Mouse (Mus musculus): Measurements from ENCODE around the gene 9130019O22Rik. TPM values are rescaled to one million over a fixed set of nuclear protein-coding genes. Genes with fewer than 3 reads are reported as not detected.
A peak's percentile ranks its signal among the peaks of the same experiment; 100 is the strongest.

9130019O22Rik gene
- total RNA-seq (2014; rRNA removed): 2.7 and 5.5 TPM in 2 replicates
- polyA plus RNA-seq (2015; fragmentation: Nextera tagmentation; extraction: Ambion mirVana): 1.2 and 1.8 TPM in 2 replicates

DNA sequence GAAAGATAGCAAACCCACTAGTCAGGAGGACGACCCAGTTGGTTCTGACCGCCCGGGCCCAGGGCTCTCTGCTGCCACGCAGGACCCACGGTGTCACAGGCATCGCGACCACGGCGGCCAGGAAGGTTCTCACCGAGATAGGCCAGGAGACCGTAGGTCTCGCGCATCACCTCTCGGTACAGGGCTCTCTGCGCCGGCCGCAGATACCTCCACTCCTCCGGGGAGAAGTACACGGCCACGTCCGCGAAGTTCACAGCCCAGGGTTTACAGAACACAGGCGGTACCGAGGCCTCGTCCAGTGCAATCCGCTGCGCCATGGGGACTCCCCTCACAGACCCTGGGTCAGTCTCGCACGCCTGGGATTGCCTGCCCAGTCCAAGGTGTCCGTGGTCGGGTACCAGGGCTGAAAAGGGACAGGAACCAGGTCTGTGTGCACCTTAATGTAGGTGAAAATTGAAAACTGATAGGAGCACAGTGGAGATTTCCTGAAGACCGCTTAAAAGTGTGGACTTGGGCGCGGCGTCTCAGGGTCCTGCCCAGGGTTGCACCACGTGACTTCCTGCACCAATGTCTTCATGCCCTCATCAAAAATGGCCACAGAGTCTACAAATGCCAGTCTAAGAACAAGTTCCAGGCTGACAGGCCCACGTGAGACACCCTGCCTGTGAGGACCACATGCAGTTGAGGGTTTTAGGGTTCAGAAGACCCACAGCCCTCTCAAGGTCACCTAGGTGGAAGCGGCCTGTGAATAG is at the start of gene 9130019O22Rik:
9130019O22Rik (minus strand) TSS at position 526 of the 752 bp plus-strand sequence.
- 14% methylated on average over 35 of the region's 38 CpGs for WGBS

DNA sequence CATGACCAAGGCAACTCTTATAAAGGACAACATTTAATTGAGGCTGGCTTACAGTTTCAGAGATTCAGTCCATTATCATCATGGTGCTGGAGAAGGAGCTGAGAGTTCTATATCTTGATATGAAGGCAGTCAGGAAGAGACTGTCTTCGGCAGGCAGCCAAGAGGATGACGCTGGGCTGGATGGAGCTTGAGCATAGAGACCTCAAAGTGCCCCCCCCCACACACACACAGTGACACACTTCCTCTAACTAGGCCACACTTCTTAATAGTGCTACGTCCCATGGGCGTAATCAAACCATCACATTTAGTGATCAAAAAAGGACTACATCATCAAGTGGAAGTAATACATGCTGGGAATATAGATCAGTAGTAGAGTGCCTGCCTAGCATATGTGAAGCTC is 48.2 kb upstream of the 9130019O22Rik start:
- Histone ChIP-seq H3K4me1 (ENCODE audit: insufficient read depth, low read length) (no peaks in the 10 kb centered on the region), H3K36me3 (ENCODE audit: insufficient read depth, low read length) (no peaks in the 10 kb centered on the region), H3K4me2 (ENCODE audit: low read depth, low read length) (no peak overlapping the region), H3K27me3 (ENCODE audit: insufficient read depth, low read length) (no peaks in the 10 kb centered on the region), H3K9me3 (ENCODE audit: low read length) (no peaks in the 10 kb centered on the region), H3K4me3 (ENCODE audit: low read length) (no peak overlapping the region), H3K9ac (replicated peaks; ENCODE audit: low read length) (no peak overlapping the region), H3K27ac (no peak overlapping the region)
- DNase-seq (ENCODE audit: low spot score): no peak
- no peak for ATAC-seq
- 89% methylated on average over 4 of the region's 4 CpGs for WGBS
- no peak for TF ChIP-seq CTCF (IDR thresholded peaks at IDR 0.05; ENCODE audit: low read depth)

More for the DNA sequence above, at the start of gene 9130019O22Rik:
- Histone ChIP-seq H3K4me1 (ENCODE audit: insufficient read depth, low read length) (no peaks in the 10 kb centered on the region), H3K27me3 (ENCODE audit: insufficient read depth, low read length) (no peaks in the 10 kb centered on the region), H3K36me3 (ENCODE audit: insufficient read depth, low read length) (no peaks in the 10 kb centered on the region), H3K27ac (no peak within 1 kb of the TSS; the same call in 1 of the 2 replicates), H3K4me2 (ENCODE audit: low read depth, low read length) (peak within 1 kb of the TSS; percentile 62), H3K9me3 (ENCODE audit: low read length) (no peaks in the 10 kb centered on the region), H3K9ac (replicated peaks; ENCODE audit: low read length) (peak within 1 kb of the TSS; percentile 49), H3K4me3 (ENCODE audit: low read length) (peak within 1 kb of the TSS; percentile 47)
- peak; percentile 94 for ATAC-seq
- TF ChIP-seq CTCF (IDR thresholded peaks at IDR 0.05; ENCODE audit: low read depth): no peak
- peak; percentile 95 for DNase-seq (ENCODE audit: low spot score)

DNA sequence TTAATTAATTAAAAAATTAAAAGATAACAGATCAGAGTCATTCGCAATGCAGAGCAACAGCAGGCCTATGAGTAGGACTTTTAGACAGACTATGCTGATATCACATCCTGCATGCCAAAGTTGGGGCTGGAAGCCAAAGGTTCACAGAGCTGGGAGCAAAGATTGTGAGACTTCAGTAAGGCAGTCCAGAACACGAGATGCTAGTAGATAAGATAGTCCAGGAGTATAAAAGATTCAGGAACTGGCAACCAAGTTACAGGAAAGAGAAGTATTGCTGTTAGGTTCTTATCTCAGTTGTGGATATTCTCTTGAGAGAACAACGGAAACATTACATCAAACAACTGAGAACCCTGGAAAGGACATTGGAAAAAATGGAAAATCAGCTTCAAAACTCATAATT is 39.4 kb upstream of the 9130019O22Rik start:
- H3K27ac ChIP-seq: no peak overlapping the region
- no peak overlapping the region for H3K4me2 ChIP-seq (ENCODE audit: low read depth, low read length)
- no peak overlapping the region for H3K9ac ChIP-seq (replicated peaks; ENCODE audit: low read length)
- 74% methylated on average over 3 of the region's 3 CpGs for WGBS
- DNase-seq (ENCODE audit: low spot score) (no peak), ATAC-seq (no peak)
- H3K4me3 ChIP-seq (ENCODE audit: low read length): no peak overlapping the region
- no peaks in the 10 kb centered on the region for H3K27me3 ChIP-seq (ENCODE audit: insufficient read depth, low read length)
- no peak for TF ChIP-seq CTCF (IDR thresholded peaks at IDR 0.05; ENCODE audit: low read depth)
- H3K4me1 ChIP-seq (ENCODE audit: insufficient read depth, low read length): no peaks in the 10 kb centered on the region; the same call in 1 of the 2 replicates
- no peaks in the 10 kb centered on the region for H3K36me3 ChIP-seq (ENCODE audit: insufficient read depth, low read length)
- H3K9me3 ChIP-seq (ENCODE audit: low read length): no peaks in the 10 kb centered on the region

DNA sequence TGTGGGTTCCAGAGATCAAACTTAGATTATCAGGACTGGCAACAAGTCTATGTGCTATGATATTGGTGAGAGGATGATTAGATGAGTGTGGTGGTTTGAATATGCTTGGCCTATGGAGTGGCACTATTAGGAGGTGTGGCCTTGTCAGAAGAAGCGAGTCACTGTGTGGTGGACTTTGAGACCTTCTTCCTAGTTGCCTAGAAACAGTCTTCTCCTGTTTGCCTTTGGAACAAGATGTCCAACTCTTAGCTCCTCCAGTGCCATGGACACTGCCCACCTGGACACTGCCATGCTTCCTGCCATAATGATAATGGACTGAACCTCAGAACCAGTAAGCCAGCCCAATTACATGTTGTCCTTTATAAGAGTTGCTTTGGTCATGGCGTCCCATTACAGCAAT is 38.9 kb upstream of the 9130019O22Rik start:
- no peaks in the 10 kb centered on the region for H3K36me3 ChIP-seq (ENCODE audit: insufficient read depth, low read length)
- H3K4me3 ChIP-seq (ENCODE audit: low read length): no peak overlapping the region
- H3K9ac ChIP-seq (replicated peaks; ENCODE audit: low read length): no peak overlapping the region
- 83% methylated on average over 2 of the region's 2 CpGs for WGBS
- DNase-seq (ENCODE audit: low spot score) (no peak), ATAC-seq (no peak)
- no peaks in the 10 kb centered on the region; the same call in 1 of the 2 replicates for H3K4me1 ChIP-seq (ENCODE audit: insufficient read depth, low read length)
- H3K9me3 ChIP-seq (ENCODE audit: low read length): no peaks in the 10 kb centered on the region
- H3K4me2 ChIP-seq (ENCODE audit: low read depth, low read length): no peak overlapping the region
- TF ChIP-seq CTCF (IDR thresholded peaks at IDR 0.05; ENCODE audit: low read depth): no peak
- no peaks in the 10 kb centered on the region for H3K27me3 ChIP-seq (ENCODE audit: insufficient read depth, low read length)
- no peak overlapping the region for H3K27ac ChIP-seq

DNA sequence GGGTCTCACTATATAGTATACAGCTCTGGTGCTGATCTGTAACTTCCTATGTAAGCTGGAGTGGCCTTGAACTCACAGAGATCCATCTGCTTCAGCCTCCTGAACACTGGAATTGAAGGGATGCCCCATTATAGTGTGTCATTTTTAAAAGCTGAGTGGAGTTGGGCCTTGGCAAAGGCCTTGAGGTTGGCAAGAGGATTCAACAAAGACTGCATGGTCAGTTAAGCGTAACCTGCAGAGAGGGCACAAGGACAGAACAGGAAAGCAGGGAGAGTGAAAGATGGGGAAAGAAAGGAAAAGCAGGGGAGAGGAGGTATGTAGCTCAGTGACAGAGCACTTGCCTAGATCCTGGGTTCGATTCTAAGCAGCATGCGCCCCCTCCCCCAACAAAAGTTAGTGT is 38.3 kb upstream of the 9130019O22Rik start:
- no peak overlapping the region for H3K27ac ChIP-seq
- no peak for ATAC-seq
- H3K4me3 ChIP-seq (ENCODE audit: low read length): no peak overlapping the region
- no peak for TF ChIP-seq CTCF (IDR thresholded peaks at IDR 0.05; ENCODE audit: low read depth)
- 84% methylated on average over 3 of the region's 3 CpGs for WGBS
- no peak overlapping the region for H3K4me2 ChIP-seq (ENCODE audit: low read depth, low read length)
- no peaks in the 10 kb centered on the region for H3K9me3 ChIP-seq (ENCODE audit: low read length)
- no peaks in the 10 kb centered on the region for H3K36me3 ChIP-seq (ENCODE audit: insufficient read depth, low read length)
- no peak overlapping the region for H3K9ac ChIP-seq (replicated peaks; ENCODE audit: low read length)
- no peak for DNase-seq (ENCODE audit: low spot score)
- no peaks in the 10 kb centered on the region; the same call in 1 of the 2 replicates for H3K4me1 ChIP-seq (ENCODE audit: insufficient read depth, low read length)
- H3K27me3 ChIP-seq (ENCODE audit: insufficient read depth, low read length): no peaks in the 10 kb centered on the region

DNA sequence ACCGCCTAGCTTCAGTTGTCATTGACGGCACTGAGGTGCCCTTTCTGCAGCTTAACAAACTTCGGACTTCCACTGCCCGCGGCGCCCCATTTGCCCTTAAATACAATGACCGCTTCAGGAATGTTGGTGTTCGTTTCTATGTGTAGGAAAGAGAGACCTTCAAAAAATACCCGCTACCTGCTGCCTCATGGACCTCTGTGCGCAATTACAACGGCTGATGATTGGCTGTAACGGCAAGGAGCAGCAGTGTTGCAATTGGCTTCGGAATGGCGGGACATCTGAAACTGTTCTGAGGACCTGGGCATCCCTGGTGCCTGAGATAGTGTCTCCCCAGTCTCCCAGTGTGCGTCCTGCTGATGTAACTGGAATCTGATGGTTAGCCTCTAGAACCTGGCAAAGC is 35.3 kb upstream of the 9130019O22Rik start:
- H3K27ac ChIP-seq: peak overlapping the region; percentile 86
- ATAC-seq (peak; percentile 74), DNase-seq (ENCODE audit: low spot score) (peak; percentile 75)
- H3K4me2 ChIP-seq (ENCODE audit: low read depth, low read length): peak overlapping the region; percentile 100
- H3K27me3 ChIP-seq (ENCODE audit: insufficient read depth, low read length): no peaks in the 10 kb centered on the region
- H3K4me1 ChIP-seq (ENCODE audit: insufficient read depth, low read length): no peaks in the 10 kb centered on the region; the same call in 1 of the 2 replicates
- H3K4me3 ChIP-seq (ENCODE audit: low read length): peak overlapping the region; percentile 87
- H3K9ac ChIP-seq (replicated peaks; ENCODE audit: low read length): peak overlapping the region; percentile 84; the same call in 1 of the 2 replicates
- under 1% methylated on average over 15 of the region's 15 CpGs for WGBS
- H3K9me3 ChIP-seq (ENCODE audit: low read length): no peaks in the 10 kb centered on the region
- no peaks in the 10 kb centered on the region for H3K36me3 ChIP-seq (ENCODE audit: insufficient read depth, low read length)
- TF ChIP-seq CTCF (IDR thresholded peaks at IDR 0.05; ENCODE audit: low read depth): no peak

Measured in hindbrain, postnatal 0 days (tissue).